Mouse (Mus musculus): Measurements from ENCODE around the gene Gins2.

The Gins2 gene

GRCm38 (mm10) chr8:120548313-120548761 lies 40.8 kb downstream of the Gins2 start:
- DNase-seq (ENCODE audit: low spot score) = no peak

- DNase-seq (ENCODE audit: low spot score) = no peak
Observed at GRCm38 (mm10) chr8:120547562-120547961, 41.5 kb downstream of the Gins2 start.

- no peak for DNase-seq (ENCODE audit: low spot score)
Observed at GRCm38 (mm10) chr8:120544155-120544554, 44.9 kb downstream of the Gins2 start.

DNA sequence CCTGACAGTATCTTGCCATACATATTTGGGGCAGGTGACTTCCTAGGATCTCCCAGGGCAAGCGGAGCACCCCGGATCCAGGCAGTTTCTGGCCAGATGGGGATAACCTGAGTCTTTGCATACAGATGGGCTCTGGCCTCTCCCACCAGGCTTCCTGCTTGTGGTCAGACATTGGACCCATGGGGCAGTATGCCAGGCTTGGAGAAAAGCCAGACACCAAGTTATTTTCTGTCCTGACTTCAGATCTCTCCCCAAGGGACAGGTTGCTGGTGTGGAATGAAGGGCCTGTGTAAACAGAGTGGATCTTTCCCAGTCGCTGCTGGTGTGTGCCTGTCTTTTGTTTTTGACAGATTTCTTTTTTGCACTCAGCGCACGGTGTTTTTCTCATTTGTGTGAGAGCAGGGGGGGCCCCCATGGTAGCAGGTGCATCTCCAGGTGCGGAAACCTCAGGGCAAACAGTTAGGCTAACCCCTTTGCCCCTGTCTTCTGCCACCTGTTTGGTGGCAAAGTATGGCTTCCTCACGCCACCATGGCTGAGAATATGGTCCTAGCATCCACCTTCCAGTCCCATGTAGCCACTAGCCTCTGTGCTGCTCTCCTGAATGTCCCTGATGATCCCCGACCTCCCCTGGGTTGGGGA lies 45.6 kb downstream of the Gins2 start:
- no peak for DNase-seq (ENCODE audit: low spot score)

GRCm38 (mm10) chr8:120542995-120543394 lies 46.1 kb downstream of the Gins2 start:
- no peak for DNase-seq (ENCODE audit: low spot score)

DNA sequence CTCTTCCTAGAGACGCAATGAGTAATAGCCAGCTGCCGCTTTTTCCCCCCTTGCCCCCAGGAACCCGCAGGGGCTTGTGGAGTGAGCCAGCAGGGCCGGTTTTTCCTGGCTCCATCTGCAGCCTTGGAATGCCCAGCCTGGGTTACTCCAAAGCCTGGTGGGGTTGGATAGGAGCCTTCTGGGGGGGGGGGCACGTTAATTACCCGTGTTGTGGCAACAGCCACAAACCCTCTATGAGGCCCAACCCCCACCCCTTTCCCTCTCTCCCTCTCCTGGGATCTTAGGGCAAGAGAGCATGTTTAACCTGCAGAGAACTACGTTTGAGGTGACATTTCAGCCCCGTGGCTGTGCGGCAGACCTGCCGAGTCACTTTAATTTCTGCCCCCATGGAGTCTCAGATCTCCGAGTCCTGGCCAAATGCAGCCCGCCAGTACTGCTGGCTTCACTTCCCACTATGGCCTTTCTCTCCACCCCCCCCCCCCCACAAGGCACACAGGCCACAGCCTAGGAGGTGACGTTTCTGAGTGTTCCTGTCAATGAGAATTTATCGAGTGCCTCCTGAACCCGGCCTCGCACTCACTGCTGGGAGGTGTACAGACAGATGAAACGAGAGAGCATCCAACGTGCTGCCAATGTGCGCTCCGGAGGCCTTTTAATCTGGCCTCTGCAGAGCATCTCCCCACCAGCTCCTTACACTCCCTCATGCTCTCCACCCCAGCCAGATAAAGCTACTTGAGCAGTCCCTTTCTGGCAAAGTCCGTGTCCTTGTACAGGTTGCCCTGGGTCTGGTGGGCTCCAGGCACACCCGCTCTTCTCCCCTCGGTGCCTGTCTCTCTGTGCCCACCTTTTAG lies 49.1 kb downstream of the Gins2 start:
- no peak for DNase-seq (ENCODE audit: low spot score)

GRCm38 (mm10) chr8:120539381-120539774 lies 49.7 kb downstream of the Gins2 start:
- no peak for DNase-seq (ENCODE audit: low spot score)

GRCm38 (mm10) chr8:120538397-120539240 lies 50.5 kb downstream of the Gins2 start:
- DNase-seq (ENCODE audit: low spot score) = peak; percentile 77

- peak; percentile 41 for DNase-seq (ENCODE audit: low spot score)
Observed at GRCm38 (mm10) chr8:120537818-120538396, 51.2 kb downstream of the Gins2 start.

DNA sequence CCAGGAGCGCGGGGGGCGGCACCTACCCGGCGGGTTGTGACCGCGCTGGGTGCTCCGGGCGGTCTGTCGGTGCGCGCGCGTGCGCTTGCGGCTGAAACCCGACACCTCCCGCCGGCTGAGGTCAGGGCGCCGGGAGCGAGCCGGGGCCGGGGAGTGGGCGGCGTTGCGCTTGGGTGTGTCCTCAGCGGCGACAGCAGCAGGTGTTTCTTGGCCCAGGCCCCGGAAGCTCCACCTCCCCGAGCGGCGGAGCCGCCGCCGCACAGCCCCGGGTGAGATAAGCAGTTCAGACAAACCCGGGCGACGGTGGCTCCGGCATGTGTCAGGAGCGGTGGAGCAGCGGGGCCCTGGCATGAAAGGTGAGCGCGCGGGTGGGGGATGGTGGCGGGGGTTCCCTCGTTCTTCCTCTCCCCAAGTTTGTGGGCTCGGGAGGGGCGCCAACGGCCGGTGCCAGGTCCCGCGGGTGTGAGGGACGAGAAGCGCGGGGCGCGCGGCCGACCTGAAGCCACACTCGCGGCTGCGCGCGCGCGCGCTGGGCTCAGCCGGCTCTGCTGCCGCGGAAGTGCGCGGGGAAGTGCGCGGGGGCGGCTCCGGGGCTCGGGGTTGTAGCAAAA lies 51.8 kb downstream of the Gins2 start:
- DNase-seq (ENCODE audit: low spot score) = peak; percentile 82

- DNase-seq (ENCODE audit: low spot score) = peak; percentile 37
Observed at GRCm38 (mm10) chr8:120536306-120537206, 52.5 kb downstream of the Gins2 start.

DNA sequence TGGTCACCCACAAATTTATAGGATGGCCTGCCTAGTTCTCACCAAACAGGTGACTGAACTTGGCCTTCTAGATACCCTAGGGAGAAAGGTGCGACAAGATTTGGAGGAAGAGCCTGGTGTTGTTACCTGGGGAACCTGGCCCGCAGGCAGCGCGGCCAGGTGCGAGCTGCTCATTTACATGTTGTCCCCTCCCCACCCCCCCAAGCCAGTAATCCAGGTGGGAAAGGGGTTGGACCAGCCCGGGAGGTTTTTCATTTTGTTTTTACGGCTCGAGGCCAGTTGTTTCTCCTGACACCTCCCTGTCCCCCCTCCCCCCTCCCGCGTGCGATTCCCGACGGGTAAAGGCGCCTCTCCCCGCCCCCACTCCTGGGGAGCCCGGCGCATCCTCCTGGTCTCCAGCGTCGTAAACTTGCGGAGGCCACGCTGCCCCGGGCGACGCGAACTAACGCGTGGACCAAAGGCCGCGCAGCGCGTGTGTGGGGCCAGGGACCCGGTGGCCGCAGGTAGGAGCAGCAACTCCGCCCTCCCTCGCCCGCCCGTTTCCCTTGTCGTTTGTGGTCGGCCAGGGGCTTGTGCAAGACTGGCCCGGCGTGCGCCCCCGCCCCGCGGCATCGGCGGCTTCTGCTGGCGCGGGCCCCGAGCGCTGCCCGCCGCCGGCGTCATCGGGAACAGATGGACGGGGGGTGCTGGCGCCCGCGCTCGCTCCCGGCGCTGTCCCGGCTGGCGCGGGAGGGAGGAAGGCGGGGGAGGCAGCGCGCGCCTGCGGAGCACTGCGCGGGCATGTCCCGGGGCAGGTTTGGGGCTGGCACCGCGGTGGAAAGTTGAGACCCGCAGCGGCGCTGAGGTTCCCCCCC lies 53.4 kb downstream of the Gins2 start:
- DNase-seq (ENCODE audit: low spot score) = peak; percentile 39

- peak; percentile 75 for DNase-seq (ENCODE audit: low spot score)
Observed at GRCm38 (mm10) chr8:120534504-120535368, 54.4 kb downstream of the Gins2 start.

DNA sequence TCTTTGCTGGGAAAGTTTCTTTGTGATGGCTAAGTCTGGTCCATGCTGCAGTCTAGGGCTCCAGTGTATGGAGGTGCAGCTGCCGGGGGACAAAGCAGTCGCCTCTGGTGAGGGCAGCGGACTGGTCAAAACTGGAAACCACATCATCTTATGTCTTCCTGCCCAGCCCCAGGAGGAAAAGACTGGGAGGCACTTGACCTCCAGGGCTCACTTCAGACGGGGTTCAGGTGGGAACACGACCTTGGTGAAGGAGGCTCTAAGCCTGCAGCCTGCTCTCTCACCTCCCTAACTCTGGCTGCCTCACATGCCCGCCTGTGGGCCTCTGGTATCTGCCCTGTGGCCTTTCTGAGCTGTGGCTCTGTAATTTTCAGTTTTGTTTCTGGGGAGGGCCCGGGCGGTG lies 55.0 kb downstream of the Gins2 start:
- no peak for DNase-seq (ENCODE audit: low spot score)

GRCm38 (mm10) chr8:120533380-120533779 lies 55.7 kb downstream of the Gins2 start:
- DNase-seq (ENCODE audit: low spot score) = no peak

DNA sequence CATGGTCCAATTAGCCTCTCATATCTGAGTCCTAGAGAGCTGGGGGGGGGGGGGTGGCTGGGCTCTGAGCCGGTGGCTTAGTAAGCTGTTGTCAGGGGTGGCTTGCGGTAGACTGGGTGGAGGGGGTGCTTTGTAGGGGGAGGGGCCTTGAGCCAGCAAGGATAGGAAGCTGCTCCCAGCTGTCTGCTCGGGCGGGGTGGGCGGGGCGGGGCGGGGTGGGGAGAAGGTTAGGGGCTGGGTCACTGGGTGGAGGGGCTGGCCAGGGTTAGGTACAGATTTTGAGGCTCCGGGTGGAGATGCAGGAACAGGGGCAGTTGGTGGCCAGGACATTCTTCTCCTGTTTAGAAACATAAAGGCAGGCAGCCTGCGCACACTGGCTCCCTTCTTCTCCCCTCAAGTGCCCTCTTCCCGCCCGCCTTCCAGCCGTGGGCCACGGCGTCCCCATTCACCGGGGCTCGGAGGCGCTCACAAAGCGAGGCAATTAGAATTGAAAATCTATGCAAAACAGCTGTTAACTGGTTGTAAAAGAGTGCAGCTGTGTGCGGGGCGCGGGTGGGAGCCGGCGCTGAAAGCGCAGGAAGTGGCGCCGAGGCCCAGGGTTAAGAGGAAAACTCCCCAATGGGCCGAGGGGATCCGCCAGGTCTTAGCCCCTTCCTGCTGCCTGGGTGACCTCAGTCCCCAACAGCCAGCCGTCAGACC lies 56.4 kb downstream of the Gins2 start:
- no peak for DNase-seq (ENCODE audit: low spot score)

- DNase-seq (ENCODE audit: low spot score) = no peak
Observed at GRCm38 (mm10) chr8:120531775-120532516, 57.2 kb downstream of the Gins2 start.
